Comparison of ENCODE assay signal across 8 mouse cellular contexts in genomic region chr11:52359686-52360470, GRCm38 (mm10). TPM values are rescaled to one million over a fixed set of nuclear protein-coding genes. Genes with fewer than 3 reads are reported as not detected.
DNase-seq lines count a peak whose midpoint lies in the region; ATAC-seq and TF ChIP-seq lines count a peak whose summit lies in the region.

No protein-coding gene starts in this region.

- H3K9me3 ChIP-seq in kidney, embryonic 16.5 days (ENCODE audit: low read length) = no peaks in the 10 kb centered on the region

- H3K4me3 ChIP-seq in bone marrow macrophage, adult 2 months (ENCODE audit: insufficient read depth, low read length) = peak overlapping the region; percentile 98
- peak overlapping the region; percentile 100 for H3K4me3 ChIP-seq in kidney, embryonic 16.5 days (ENCODE audit: low read length)

- peaks cover 5% of the 10 kb centered on the region; the same call in 1 of the 2 replicates for H3K36me3 ChIP-seq in kidney, embryonic 16.5 days (ENCODE audit: insufficient read depth, low read length)

- WGBS in kidney, embryonic 16.5 days = 14% methylated on average over 22 of the region's 22 CpGs

- peak overlapping the region; percentile 96 for H3K27ac ChIP-seq in bone marrow macrophage, adult 2 months (ENCODE audit: insufficient read depth, low read depth, low read length)
- H3K27ac ChIP-seq in kidney, embryonic 16.5 days (ENCODE audit: low read length) = peak overlapping the region; percentile 99

- H3K27me3 ChIP-seq in kidney, embryonic 16.5 days (ENCODE audit: insufficient read depth, low read length) = no peaks in the 10 kb centered on the region

- no peak; the same call in 1 of the 2 replicates for TF ChIP-seq POLR2A in bone marrow macrophage, adult 2 months (IDR thresholded peaks at IDR 0.05; ENCODE audit: borderline replicate concordance, low read depth, low read length)

- H3K9ac ChIP-seq in kidney, embryonic 16.5 days (replicated peaks; ENCODE audit: low read length) = peak overlapping the region; percentile 98

- no peak for TF ChIP-seq CTCF in bone marrow macrophage, adult 2 months (IDR thresholded peaks at IDR 0.05; ENCODE audit: low read depth, low read length)

- peak overlapping the region; percentile 83 for H3K4me2 ChIP-seq in kidney, embryonic 16.5 days (replicated peaks; ENCODE audit: low read depth, low read length)

- no peak for ATAC-seq in kidney, embryonic 16.5 days (ENCODE audit: low FRiP score, low TSS enrichment)
- peak; percentile 32 for ATAC-seq in megakaryocyte, adult 5-6 weeks (ENCODE audit: poor library complexity, severe bottlenecking)

- H3K4me1 ChIP-seq in bone marrow macrophage, adult 2 months (ENCODE audit: control insufficient read depth, insufficient read depth, low read length) = peaks cover 18% of the 10 kb centered on the region
- peaks cover 47% of the 10 kb centered on the region for H3K4me1 ChIP-seq in kidney, embryonic 16.5 days (ENCODE audit: insufficient read depth, low read length)

- peak; percentile 98 for DNase-seq in heart, adult 11 months
- no peak for DNase-seq in heart, postnatal 4 days
- DNase-seq in forelimb bud, embryonic 11.5 days (ENCODE audit: low read depth, low spot score) = peak; percentile 30
- DNase-seq in yolk sac, embryonic 10.5 days (ENCODE audit: low spot score) = peak; percentile 65
- no peak for DNase-seq in spleen, postnatal 36 days (ENCODE audit: low spot score in 2 of 2)

RNA-seq across cellular contexts. Expression of gene Vdac1, which starts 0.8 kb away (rescaled TPM):
- total RNA-seq in heart, postnatal 4 days (2021) = 100 to 1,000 TPM; 785 to 812 TPM
- polyA plus RNA-seq in bone marrow macrophage, adult 2 months (2012; ENCODE audit: insufficient read depth, insufficient read length, missing spikeins) = 116 and 118 TPM in 2 replicates
- 407 and 427 TPM in 2 replicates for polyA plus RNA-seq in kidney, embryonic 16.5 days (2015; fragmentation: Nextera tagmentation; extraction: Ambion mirVana)
- 71.2 and 74.6 TPM in 2 replicates for total RNA-seq in megakaryocyte, adult 5-6 weeks (2015)
- 116 and 128 TPM in 2 replicates for total RNA-seq in megakaryocyte, adult 5-6 weeks (2017)

RNA-seq across cellular contexts. Expression of gene 9530068E07Rik, which starts 36.4 kb away (rescaled TPM):
- 100 to 1,000 TPM; 113 to 116 TPM for total RNA-seq in heart, postnatal 4 days (2021)
- 134 and 137 TPM in 2 replicates for polyA plus RNA-seq in bone marrow macrophage, adult 2 months (2012; ENCODE audit: insufficient read depth, insufficient read length, missing spikeins)
- polyA plus RNA-seq in kidney, embryonic 16.5 days (2015; fragmentation: Nextera tagmentation; extraction: Ambion mirVana) = 251 and 263 TPM in 2 replicates
- total RNA-seq in megakaryocyte, adult 5-6 weeks (2015) = 131 and 132 TPM in 2 replicates
- total RNA-seq in megakaryocyte, adult 5-6 weeks (2017) = 74.8 and 90.7 TPM in 2 replicates

Comparison
In these comparisons a context has a peak if more than half of its experiments do, and no peak if none do; other contexts are left out.
1. DNase-seq: peak in heart, adult 11 months (single experiment), forelimb bud, embryonic 11.5 days (single experiment) and yolk sac, embryonic 10.5 days (single experiment); none in heart, postnatal 4 days (single experiment) and spleen, postnatal 36 days (0 of 2).
2. RNA of gene Vdac1, which starts 0.8 kb away (total RNA-seq): 785 to 812 TPM in heart, postnatal 4 days; 71.2 to 128 TPM in megakaryocyte, adult 5-6 weeks; every median in the first group is over 4 times any median in the second.